Mouse (Mus musculus) neural tube, embryonic 14.5 days (tissue): ENCODE results near the gene Pde4a. TPM values are rescaled to one million over a fixed set of nuclear protein-coding genes. Genes with fewer than 3 reads are reported as not detected.
A peak's percentile ranks its signal among the peaks of the same experiment; 100 is the strongest.

ENCODE experiments used
- ATAC-seq: fragments of 200-750 bp; cut with Nextera tagmentation; 2 replicates; pipeline ENCODE4 v1.8.0; 2017; ENCODE audit warnings: low read depth, mild to moderate bottlenecking, moderate TSS enrichment, moderate library complexity
- H3K27ac ChIP-seq: fragments of 300-500 bp; sonication (generic); 2 replicates; pipeline ENCODE4 v1.5.1; 2014; ENCODE audit warnings: low read depth, mild to moderate bottlenecking, control low read depth, low read length, moderate library complexity, mixed read lengths
- H3K27me3 ChIP-seq: fragments of 300-500 bp; sonication (generic); 2 replicates; pipeline ENCODE4 v1.6.1; 2014; ENCODE audit warnings: low read length; ENCODE audit not compliant: control insufficient read depth, insufficient read depth
- H3K36me3 ChIP-seq: fragments of 300-500 bp; sonication (generic); 2 replicates; pipeline ENCODE4 v1.6.1; 2014; ENCODE audit warnings: low read length, mixed read lengths; ENCODE audit not compliant: control insufficient read depth, insufficient read depth
- H3K4me1 ChIP-seq: fragments of 300-500 bp; sonication (generic); 2 replicates; pipeline ENCODE4 v1.6.1; 2014; ENCODE audit warnings: low read length; ENCODE audit not compliant: control insufficient read depth, insufficient read depth
- H3K4me2 ChIP-seq: fragments of 300-500 bp; sonication (generic); 2 replicates; pipeline ENCODE4 v1.6.1; 2014; ENCODE audit warnings: mild to moderate bottlenecking, low read depth, low read length, control low read depth
- H3K4me3 ChIP-seq: fragments of 300-500 bp; sonication (generic); 2 replicates; pipeline ENCODE4 v1.5.1; 2014; ENCODE audit warnings: low read depth, low read length, control low read depth, mixed read lengths
- H3K9ac ChIP-seq: fragments of 300-500 bp; sonication (generic); replicated peaks from 2 replicates; pipeline ENCODE4 v1.6.1; 2014; ENCODE audit warnings: low read depth, mild to moderate bottlenecking, control low read depth, low read length, mixed read lengths
- H3K9me3 ChIP-seq: fragments of 300-500 bp; sonication (generic); 2 replicates; pipeline ENCODE4 v1.6.1; 2016; ENCODE audit warnings: low read length; ENCODE audit not compliant: control insufficient read depth
- WGBS: fragments of 180-500 bp; shearing (Covaris S2); extraction: QIAGEN DNeasy Blood & Tissue Kit; methylation state at CpG from one replicate; pipeline ENCODE4 v1.1.7; 2014; 5-methylcytosine and 5-hydroxymethylcytosine counted together
- polyA plus RNA-seq: library from polyadenylated mRNA; unstranded; fragments of >200 nt; fragmentation: Nextera tagmentation; extraction: Ambion mirVana; gene quantifications from 2 replicates; pipeline ENCODE4 v1.2.1, GENCODE M21; 2014

Gene Pde4a
- polyA plus RNA-seq, result 27.5 and 35.3 TPM in 2 replicates

DNA sequence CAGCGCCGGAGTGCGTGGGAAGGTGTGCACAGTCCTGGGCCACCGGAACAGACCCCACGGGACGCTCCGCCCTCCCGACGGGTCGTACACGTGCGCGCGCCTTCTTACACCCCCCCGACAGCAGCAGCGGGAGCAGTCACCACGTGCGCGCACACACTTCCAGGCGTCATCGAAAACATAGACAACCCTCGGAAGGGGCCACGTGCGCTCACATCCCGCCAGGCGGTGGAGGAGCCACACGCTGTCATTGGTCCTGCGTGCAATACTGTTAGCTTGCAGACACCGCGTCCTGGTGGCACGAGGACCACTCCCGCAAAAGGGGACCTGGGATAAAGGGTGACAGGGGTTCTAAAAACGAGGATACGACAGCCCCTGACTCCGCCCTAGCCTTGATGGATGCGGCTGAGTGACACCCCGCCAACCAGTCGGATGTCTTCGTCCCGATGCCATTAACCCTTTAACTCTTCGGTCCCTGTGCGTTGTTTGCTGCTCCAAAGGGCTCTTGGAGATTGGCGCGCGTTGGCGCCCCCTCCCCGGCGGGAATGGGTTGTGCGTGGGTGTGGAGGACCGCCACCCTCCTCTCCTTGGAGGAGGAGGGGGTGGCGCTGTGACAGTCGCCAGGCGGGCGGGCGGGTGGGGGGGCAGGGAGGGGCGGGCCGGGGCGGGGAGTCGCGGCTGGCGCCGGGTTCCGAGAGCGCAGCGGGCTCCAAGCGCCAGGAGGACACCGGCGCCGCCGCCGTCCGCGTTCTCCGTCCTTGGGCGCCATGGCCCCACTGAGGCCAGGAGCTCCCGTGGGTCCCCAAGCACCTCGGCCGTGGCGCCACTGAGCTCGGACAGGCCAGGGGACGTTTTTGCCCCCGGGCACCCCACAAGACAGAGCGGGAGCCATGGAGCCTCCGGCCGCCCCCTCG lies at the start of gene Pde4a:
TSS of gene Pde4a (plus strand) at position 674 of the 911 bp plus-strand sequence.
- H3K4me3 ChIP-seq, result peak within 1 kb of the TSS; percentile 36
- H3K9ac ChIP-seq, result peak within 1 kb of the TSS; percentile 39; the same call in 1 of the 2 replicates
- under 1% methylated on average over 52 of the region's 86 CpGs for WGBS
- peak; percentile 23; the same call in 1 of the 2 replicates for ATAC-seq
- H3K9me3 ChIP-seq, result no peaks in the 10 kb centered on the region
- no peak within 1 kb of the TSS for H3K27ac ChIP-seq
- peaks cover 41% of the 10 kb centered on the region for H3K27me3 ChIP-seq
- H3K4me2 ChIP-seq, result peak within 1 kb of the TSS; percentile 60
- no peaks in the 10 kb centered on the region for H3K36me3 ChIP-seq
- H3K4me1 ChIP-seq, result peaks cover 15% of the 10 kb centered on the region

- Histone ChIP-seq H3K36me3 (peaks cover 15% of the 10 kb centered on the region; the same call in 1 of the 2 replicates), H3K4me3 (no peak overlapping the region), H3K4me2 (no peak overlapping the region), H3K27me3 (no peaks in the 10 kb centered on the region), H3K9me3 (no peaks in the 10 kb centered on the region), H3K4me1 (no peaks in the 10 kb centered on the region), H3K9ac (no peak overlapping the region), H3K27ac (no peak overlapping the region)
- WGBS, result 71% methylated on average over 6 of the region's 6 CpGs
- no peak for ATAC-seq
Measured at GRCm38 (mm10) chr9:21117073-21117472, 48.4 kb upstream of the Pde4a start.

GRCm38 (mm10) chr9:21121483-21121882 lies 44.0 kb upstream of the Pde4a start:
- Histone ChIP-seq H3K4me2 (no peak overlapping the region), H3K36me3 (peaks cover 24% of the 10 kb centered on the region), H3K9me3 (no peaks in the 10 kb centered on the region), H3K27ac (no peak overlapping the region), H3K9ac (no peak overlapping the region), H3K27me3 (no peaks in the 10 kb centered on the region), H3K4me1 (no peaks in the 10 kb centered on the region), H3K4me3 (no peak overlapping the region)
- no peak for ATAC-seq
- WGBS, result 92% methylated on average over 16 of the region's 16 CpGs

DNA sequence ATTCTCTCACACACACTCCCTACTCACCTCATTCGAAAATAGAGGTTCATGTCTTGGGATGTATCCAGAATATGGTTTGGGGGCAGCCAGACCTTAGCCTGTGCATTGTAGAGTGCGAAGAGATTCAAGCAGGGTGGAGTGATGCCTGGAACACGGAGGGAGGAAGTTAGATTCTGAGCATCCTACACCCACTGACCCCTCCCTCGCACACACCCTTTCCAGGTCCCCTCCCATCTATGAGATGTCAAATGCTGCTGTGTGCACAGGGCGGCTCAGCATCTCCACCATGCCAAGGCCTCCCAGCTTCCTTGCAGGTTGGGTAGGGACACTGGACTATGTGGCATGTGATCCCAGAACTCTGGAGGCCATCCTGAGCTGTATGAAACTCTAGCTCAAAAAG lies 40.7 kb upstream of the Pde4a start:
- no peak overlapping the region for H3K4me3 ChIP-seq
- H3K36me3 ChIP-seq, result peaks cover 25% of the 10 kb centered on the region
- no peak overlapping the region for H3K9ac ChIP-seq
- 87% methylated on average over 5 of the region's 5 CpGs for WGBS
- H3K4me2 ChIP-seq, result no peak overlapping the region
- no peaks in the 10 kb centered on the region for H3K27me3 ChIP-seq
- H3K9me3 ChIP-seq, result no peaks in the 10 kb centered on the region
- no peak for ATAC-seq
- H3K4me1 ChIP-seq, result no peaks in the 10 kb centered on the region
- no peak overlapping the region for H3K27ac ChIP-seq

GRCm38 (mm10) chr9:21125502-21126258 lies 39.8 kb upstream of the Pde4a start:
- no peak overlapping the region for H3K4me3 ChIP-seq
- H3K4me1 ChIP-seq, result peaks cover 5% of the 10 kb centered on the region
- H3K27me3 ChIP-seq, result no peaks in the 10 kb centered on the region
- 89% methylated on average over 9 of the region's 9 CpGs for WGBS
- H3K36me3 ChIP-seq, result peaks cover 20% of the 10 kb centered on the region; the same call in 1 of the 2 replicates
- no peak overlapping the region for H3K9ac ChIP-seq
- no peak overlapping the region for H3K27ac ChIP-seq
- H3K9me3 ChIP-seq, result no peaks in the 10 kb centered on the region
- ATAC-seq, result no peak
- H3K4me2 ChIP-seq, result no peak overlapping the region

GRCm38 (mm10) chr9:21126259-21126627 lies 39.3 kb upstream of the Pde4a start:
- Histone ChIP-seq H3K27ac (no peak overlapping the region), H3K9me3 (no peaks in the 10 kb centered on the region), H3K4me3 (no peak overlapping the region), H3K36me3 (peaks cover 18% of the 10 kb centered on the region; the same call in 1 of the 2 replicates), H3K4me2 (no peak overlapping the region), H3K4me1 (peaks cover 7% of the 10 kb centered on the region), H3K27me3 (no peaks in the 10 kb centered on the region), H3K9ac (no peak overlapping the region)
- ATAC-seq, result no peak
- 87% methylated on average over 2 of the region's 2 CpGs for WGBS

- Histone ChIP-seq H3K27ac (peak within 1 kb of the TSS; percentile 60), H3K27me3 (no peaks in the 10 kb centered on the region), H3K9ac (peak within 1 kb of the TSS; percentile 44), H3K9me3 (no peaks in the 10 kb centered on the region), H3K4me3 (peak within 1 kb of the TSS; percentile 59), H3K4me1 (peaks cover 7% of the 10 kb centered on the region), H3K4me2 (peak within 1 kb of the TSS; percentile 70), H3K36me3 (peaks cover 3% of the 10 kb centered on the region; the same call in 1 of the 2 replicates)
- peak; percentile 98 for ATAC-seq
- WGBS, result 7% methylated on average over 37 of the region's 37 CpGs
Measured at GRCm38 (mm10) chr9:21131059-21131956, 34.2 kb upstream of the Pde4a start, which contains the start of gene Tyk2. TSS of gene Tyk2 (minus strand) at chr9:21131243.

- H3K4me2 ChIP-seq, result no peak overlapping the region
Measured at GRCm38 (mm10) chr9:21132102-21132775, 33.3 kb upstream of the Pde4a start.

More at GRCm38 (mm10) chr9:21132102-21132775, 33.3 kb upstream of the Pde4a start:
- H3K9me3 ChIP-seq, result no peaks in the 10 kb centered on the region
- no peak overlapping the region for H3K27ac ChIP-seq
- H3K4me3 ChIP-seq, result no peak overlapping the region
- 90% methylated on average over 12 of the region's 12 CpGs for WGBS
- no peak overlapping the region for H3K9ac ChIP-seq
- peaks cover 3% of the 10 kb centered on the region; the same call in 1 of the 2 replicates for H3K36me3 ChIP-seq
- no peaks in the 10 kb centered on the region for H3K27me3 ChIP-seq
- H3K4me1 ChIP-seq, result peaks cover 7% of the 10 kb centered on the region
- ATAC-seq, result no peak
